Mouse (Mus musculus): Measurements from ENCODE around the gene Zfp459. TPM values are rescaled to one million over a fixed set of nuclear protein-coding genes. Genes with fewer than 3 reads are reported as not detected.
"Not testable (repeated sequence)": the region's sequence is repeated elsewhere in the genome, so short reads cannot be mapped to it uniquely, and the experiment has no call there.

Zfp459 gene
- not detected in 2 replicates for polyA plus RNA-seq (2012)

DNA sequence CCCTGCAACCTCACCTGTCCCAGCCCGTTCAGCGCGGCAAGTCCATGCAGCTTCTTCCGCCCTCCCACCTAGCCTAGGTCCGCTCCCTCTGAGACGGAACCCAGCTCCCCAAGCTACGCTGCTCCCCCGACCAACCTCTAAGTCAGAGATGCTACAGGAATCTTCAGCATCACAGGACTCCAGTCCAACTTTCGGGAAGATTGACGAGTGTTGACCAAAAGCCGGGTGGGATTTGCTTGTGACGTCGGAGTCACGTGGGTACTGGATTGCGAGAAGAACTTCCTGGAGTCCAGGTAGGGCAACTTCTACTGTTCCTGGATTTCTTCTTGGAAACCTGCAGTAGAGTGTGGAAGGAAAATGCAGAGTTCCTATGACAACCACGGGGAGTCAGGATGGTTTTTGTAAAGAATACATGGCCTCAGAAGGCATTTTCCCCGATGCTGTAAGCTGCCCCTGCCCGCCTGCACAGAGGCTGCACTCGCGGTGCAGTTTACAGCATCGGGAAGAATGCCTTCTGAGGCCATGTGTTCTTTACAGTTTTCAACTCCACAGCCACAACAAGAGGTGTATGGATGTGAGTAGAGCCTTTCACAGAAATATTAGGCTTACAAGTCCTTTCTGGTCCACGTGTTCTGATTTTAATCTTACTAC, at the start of gene Zfp459:
TSS of gene Zfp459 (minus strand) at position 212 of the 651 bp plus-strand sequence.
- no peaks in the 10 kb centered on the region for H3K36me3 ChIP-seq (ENCODE audit: control insufficient read depth)
- H3K4me1 ChIP-seq (ENCODE audit: control insufficient read depth), result peaks cover 9% of the 10 kb centered on the region
- TF ChIP-seq TAL1 (IDR thresholded peaks at IDR 0.05; ENCODE audit: low read length) (no peak), GATA1 (IDR thresholded peaks at IDR 0.05; ENCODE audit: low read length) (no peak)
- H3K9me3 ChIP-seq (ENCODE audit: control insufficient read depth, low read length), result no peaks in the 10 kb centered on the region
- H3K27me3 ChIP-seq (ENCODE audit: control insufficient read depth), result no peaks in the 10 kb centered on the region
- peak within 1 kb of the TSS; percentile 69 for H3K4me3 ChIP-seq (replicated peaks)

DNA sequence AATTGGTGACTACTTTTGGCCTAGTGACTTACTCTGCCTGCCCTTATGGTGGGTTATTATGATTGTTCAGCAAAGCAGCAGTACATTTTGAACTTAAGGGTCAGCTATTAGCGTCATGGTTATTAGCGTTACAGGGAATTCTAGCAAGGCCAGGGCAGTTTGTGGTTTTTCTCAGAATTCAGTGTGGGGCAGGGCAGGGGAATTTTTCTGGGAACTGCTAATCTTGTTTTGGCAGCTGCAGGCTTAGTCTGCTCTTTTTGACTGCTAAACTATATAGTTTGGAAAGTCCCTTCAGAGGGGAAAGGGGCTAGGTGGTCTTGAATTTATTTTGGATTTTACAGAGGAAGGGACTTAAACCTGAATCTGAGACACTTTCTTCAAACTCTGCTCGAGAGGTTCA, 48.1 kb upstream of the Zfp459 start:
- Histone ChIP-seq H3K4me3 (replicated peaks) (no peak overlapping the region), H3K9me3 (ENCODE audit: control insufficient read depth, low read length) (peaks cover 3% of the 10 kb centered on the region), H3K4me1 (ENCODE audit: control insufficient read depth) (peaks cover 2% of the 10 kb centered on the region; the same call in 1 of the 2 replicates), H3K36me3 (ENCODE audit: control insufficient read depth) (peaks cover 23% of the 10 kb centered on the region), H3K27me3 (ENCODE audit: control insufficient read depth) (no peaks in the 10 kb centered on the region)
- no peak for TF ChIP-seq GATA1 (IDR thresholded peaks at IDR 0.05; ENCODE audit: low read length)
- no peak for TF ChIP-seq TAL1 (IDR thresholded peaks at IDR 0.05; ENCODE audit: low read length)

DNA sequence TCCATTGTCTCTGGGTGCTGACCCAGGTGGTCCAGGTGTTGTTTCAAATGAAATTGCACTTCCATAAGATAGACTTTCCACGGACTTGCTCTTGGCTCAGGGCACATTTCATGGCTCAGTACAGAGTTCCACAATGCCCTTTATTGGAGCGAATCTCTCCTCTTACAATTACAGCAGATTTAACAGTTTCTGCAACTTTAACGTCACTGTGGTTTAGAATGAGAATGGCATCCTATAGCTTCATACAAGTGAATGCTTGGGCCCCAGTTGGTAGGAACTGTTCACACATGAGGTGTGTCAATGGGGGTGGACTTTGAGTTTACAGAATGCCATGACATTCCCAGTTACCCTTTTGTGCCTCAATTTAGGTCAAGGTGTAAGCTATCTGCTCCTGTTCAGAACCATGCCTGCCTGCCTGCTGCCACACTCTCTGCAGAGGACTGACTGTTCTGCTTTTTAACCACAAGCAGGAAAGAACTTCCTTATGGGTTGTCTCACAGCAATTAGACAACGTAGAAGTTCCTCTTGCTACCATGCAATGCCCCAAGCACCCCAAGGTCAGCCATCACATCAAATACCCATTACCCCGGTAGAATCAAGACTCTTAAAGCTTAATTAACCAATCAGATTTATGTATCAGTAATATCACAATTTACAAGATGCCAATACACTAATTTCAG, 42.4 kb upstream of the Zfp459 start:
- H3K27me3 ChIP-seq (ENCODE audit: control insufficient read depth); H3K9me3 ChIP-seq (ENCODE audit: control insufficient read depth, low read length); H3K36me3 ChIP-seq (ENCODE audit: control insufficient read depth); H3K4me3 ChIP-seq (replicated peaks); H3K4me1 ChIP-seq (ENCODE audit: control insufficient read depth): not testable (repeated sequence)

DNA sequence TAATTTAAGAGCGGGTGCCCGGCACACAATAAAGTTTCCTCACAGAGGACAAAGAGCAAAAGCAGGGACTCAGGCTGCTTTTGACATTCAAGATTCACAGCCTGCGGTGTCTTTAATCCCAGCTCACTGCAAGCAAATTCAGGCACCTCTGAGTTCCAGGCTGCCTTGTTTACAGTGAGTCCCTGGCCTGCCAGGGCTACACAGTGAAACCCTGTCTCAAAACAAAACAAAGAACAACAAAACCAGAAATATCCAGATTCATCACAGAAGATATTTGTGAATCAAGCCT, 30.7 kb upstream of the Zfp459 start:
- H3K4me3 ChIP-seq (replicated peaks), result peak overlapping the region; percentile 66
- no peaks in the 10 kb centered on the region for H3K36me3 ChIP-seq (ENCODE audit: control insufficient read depth)
- TF ChIP-seq GATA1 (IDR thresholded peaks at IDR 0.05; ENCODE audit: low read length), result no peak
- TF ChIP-seq TAL1 (IDR thresholded peaks at IDR 0.05; ENCODE audit: low read length), result no peak
- no peaks in the 10 kb centered on the region for H3K9me3 ChIP-seq (ENCODE audit: control insufficient read depth, low read length)
- H3K4me1 ChIP-seq (ENCODE audit: control insufficient read depth), result peaks cover 15% of the 10 kb centered on the region
- H3K27me3 ChIP-seq (ENCODE audit: control insufficient read depth), result no peaks in the 10 kb centered on the region

- TF ChIP-seq TAL1 (IDR thresholded peaks at IDR 0.05; ENCODE audit: low read length), result no peak
- TF ChIP-seq GATA1 (IDR thresholded peaks at IDR 0.05; ENCODE audit: low read length), result no peak
- H3K4me3 ChIP-seq (replicated peaks), result peak within 1 kb of the TSS; percentile 66
- no peaks in the 10 kb centered on the region for H3K27me3 ChIP-seq (ENCODE audit: control insufficient read depth)
- no peaks in the 10 kb centered on the region for H3K9me3 ChIP-seq (ENCODE audit: control insufficient read depth, low read length)
- peaks cover 15% of the 10 kb centered on the region for H3K4me1 ChIP-seq (ENCODE audit: control insufficient read depth)
- H3K36me3 ChIP-seq (ENCODE audit: control insufficient read depth), result no peaks in the 10 kb centered on the region
These were observed 30.2 kb upstream of the Zfp459 start, which contains the start of gene Zfp874a for GRCm38 (mm10) chr13:67451172-67452020. Zfp874a (minus strand) TSS chr13:67451624.

GRCm38 (mm10) chr13:67437095-67437494, 15.9 kb upstream of the Zfp459 start:
- not testable (repeated sequence) for H3K36me3 ChIP-seq (ENCODE audit: control insufficient read depth); H3K4me1 ChIP-seq (ENCODE audit: control insufficient read depth); H3K27me3 ChIP-seq (ENCODE audit: control insufficient read depth); H3K4me3 ChIP-seq (replicated peaks); H3K9me3 ChIP-seq (ENCODE audit: control insufficient read depth, low read length)

DNA sequence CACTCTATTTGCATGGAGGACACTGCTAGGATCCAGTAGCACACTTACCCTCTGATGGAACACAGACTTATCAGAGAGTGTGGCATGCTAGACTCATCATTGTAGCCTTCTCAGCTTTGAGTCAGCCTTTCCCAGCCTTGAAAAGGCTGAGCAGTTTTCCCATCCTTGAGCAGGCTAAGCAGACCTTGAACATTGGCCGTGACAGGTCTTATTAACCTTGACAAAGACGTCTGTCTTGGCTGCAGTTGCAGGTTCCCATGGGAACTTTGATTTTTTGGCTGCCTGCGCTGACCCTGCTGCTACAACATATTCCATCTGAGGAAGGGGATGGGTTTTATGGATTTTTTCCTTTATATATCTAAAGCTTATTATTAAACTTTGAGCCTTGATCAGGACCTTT, 6.9 kb upstream of the Zfp459 start:
- Histone ChIP-seq H3K9me3 (ENCODE audit: control insufficient read depth, low read length) (no peaks in the 10 kb centered on the region), H3K4me1 (ENCODE audit: control insufficient read depth) (no peaks in the 10 kb centered on the region), H3K36me3 (ENCODE audit: control insufficient read depth) (no peaks in the 10 kb centered on the region), H3K4me3 (replicated peaks) (no peak overlapping the region), H3K27me3 (ENCODE audit: control insufficient read depth) (no peaks in the 10 kb centered on the region)
- TF ChIP-seq TAL1 (IDR thresholded peaks at IDR 0.05; ENCODE audit: low read length) (no peak), GATA1 (IDR thresholded peaks at IDR 0.05; ENCODE audit: low read length) (no peak)

- not testable (repeated sequence) for H3K36me3 ChIP-seq (ENCODE audit: control insufficient read depth); H3K4me3 ChIP-seq (replicated peaks); H3K27me3 ChIP-seq (ENCODE audit: control insufficient read depth); H3K9me3 ChIP-seq (ENCODE audit: control insufficient read depth, low read length); H3K4me1 ChIP-seq (ENCODE audit: control insufficient read depth)
These were observed 4.5 kb upstream of the Zfp459 start for GRCm38 (mm10) chr13:67425699-67426098.

- H3K36me3 ChIP-seq (ENCODE audit: control insufficient read depth); H3K27me3 ChIP-seq (ENCODE audit: control insufficient read depth); H3K4me1 ChIP-seq (ENCODE audit: control insufficient read depth); H3K4me3 ChIP-seq (replicated peaks); H3K9me3 ChIP-seq (ENCODE audit: control insufficient read depth, low read length): not testable (repeated sequence)
These were observed 1.3 kb upstream of the Zfp459 start for GRCm38 (mm10) chr13:67422532-67422931.

Data from erythroblast, embryonic 14.5 days (primary cell).